Mouse (Mus musculus) megakaryocyte, adult 5-6 weeks (primary cell): Measurements from ENCODE around the gene H2-DMa. TPM values are rescaled to one million over a fixed set of nuclear protein-coding genes. Genes with fewer than 3 reads are reported as not detected.
"Not testable (repeated sequence)": the region's sequence is repeated elsewhere in the genome, so short reads cannot be mapped to it uniquely, and the experiment has no call there.

Source experiments
- ATAC-seq: 2 replicates; pipeline ENCODE4 v1.8.0; 2016; ENCODE audit warnings: mild to moderate bottlenecking, inconsistent platforms; ENCODE audit not compliant: poor library complexity, severe bottlenecking
- total RNA-seq, 2 experiments: library from RNA; stranded (forward) in 1 of 2; stranded (reverse) in 1 of 2; fragments of 153-499, 151-499 nt in 1 of 2; fragments of 221-1000, 200-1000 nt in 1 of 2; gene quantifications; 2 replicates each; pipeline versions ENCODE4 v1.2.3 to v1.2.4; 2015 to 2017

Gene H2-DMa
- total RNA-seq, 2 experiments from 2014 or later, result 152 to 172 TPM

DNA sequence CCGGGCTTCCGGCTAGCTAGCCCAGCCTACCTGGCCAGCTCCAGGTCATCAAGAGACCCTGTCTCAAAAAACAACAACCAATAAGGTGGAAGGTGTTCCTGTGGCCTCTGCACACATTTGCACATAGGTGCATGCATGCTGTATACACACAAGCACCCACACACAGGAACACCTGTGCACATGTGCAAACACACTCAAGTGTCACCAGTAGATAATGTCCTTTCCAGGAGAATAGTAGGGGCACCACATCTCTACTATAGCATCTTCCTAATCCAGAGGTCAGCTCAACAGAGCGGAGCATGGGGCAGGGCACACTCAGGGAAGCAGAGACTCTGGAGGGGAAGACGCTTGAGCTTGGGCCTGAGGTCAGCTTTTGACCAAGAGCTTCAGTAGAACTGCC is 24.9 kb downstream of the H2-DMa start:
- ATAC-seq, result not testable (repeated sequence)

- no peak for ATAC-seq
These were observed 25.6 kb downstream of the H2-DMa start for GRCm38 (mm10) chr17:34144960-34145371.

- ATAC-seq, result peak; percentile 89
These were observed 33.6 kb downstream of the H2-DMa start, which contains the start of gene H2-DMb1 for GRCm38 (mm10) chr17:34152923-34153322. TSS of gene H2-DMb1 (plus strand) at chr17:34153072.

- no peak for ATAC-seq
These were observed 36.2 kb downstream of the H2-DMa start for GRCm38 (mm10) chr17:34155534-34155933.

- ATAC-seq, result no peak; the same call in 1 of the 2 replicates
These were observed 45.0 kb downstream of the H2-DMa start for GRCm38 (mm10) chr17:34164202-34164895.

DNA sequence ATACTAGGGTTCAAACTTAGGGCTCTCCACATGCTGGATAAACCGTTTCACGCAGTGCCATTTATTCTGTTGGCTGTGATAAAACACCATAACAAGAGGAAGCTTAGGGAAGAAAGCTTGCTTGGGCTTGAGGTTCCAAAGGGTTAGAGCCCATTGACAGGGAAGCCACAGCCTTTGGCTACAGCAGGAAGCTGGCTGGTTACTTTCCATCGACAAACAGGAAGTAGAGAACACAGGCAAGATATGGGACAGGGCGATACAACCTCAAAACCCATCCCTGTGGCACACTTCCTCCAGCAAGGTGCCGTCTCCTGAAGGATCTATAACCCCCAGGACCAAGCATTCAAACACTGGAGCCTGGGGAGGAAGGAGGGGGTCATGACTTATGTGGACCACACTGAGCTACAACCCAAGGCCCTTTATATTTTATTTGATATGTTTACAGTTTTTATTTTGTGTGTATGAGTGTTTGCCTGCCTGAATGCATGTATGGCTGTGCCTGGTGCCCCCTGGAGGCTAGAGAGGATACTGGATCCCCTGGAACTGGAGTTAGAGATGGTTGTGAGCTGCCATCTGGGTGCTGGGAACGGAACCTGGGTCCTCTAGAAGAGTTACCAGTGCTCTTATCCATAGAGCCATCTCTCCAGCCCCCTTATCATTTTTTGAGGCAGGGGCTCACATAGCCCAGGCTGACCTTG is 45.8 kb downstream of the H2-DMa start:
- ATAC-seq, result peak; percentile 83

- ATAC-seq, result peak; percentile 56
These were observed 49.9 kb downstream of the H2-DMa start for GRCm38 (mm10) chr17:34169279-34169678.

- ATAC-seq, result no peak
These were observed 51.1 kb downstream of the H2-DMa start for GRCm38 (mm10) chr17:34170487-34170876.

GRCm38 (mm10) chr17:34170877-34171498 is 51.6 kb downstream of the H2-DMa start:
- peak; percentile 83 for ATAC-seq

DNA sequence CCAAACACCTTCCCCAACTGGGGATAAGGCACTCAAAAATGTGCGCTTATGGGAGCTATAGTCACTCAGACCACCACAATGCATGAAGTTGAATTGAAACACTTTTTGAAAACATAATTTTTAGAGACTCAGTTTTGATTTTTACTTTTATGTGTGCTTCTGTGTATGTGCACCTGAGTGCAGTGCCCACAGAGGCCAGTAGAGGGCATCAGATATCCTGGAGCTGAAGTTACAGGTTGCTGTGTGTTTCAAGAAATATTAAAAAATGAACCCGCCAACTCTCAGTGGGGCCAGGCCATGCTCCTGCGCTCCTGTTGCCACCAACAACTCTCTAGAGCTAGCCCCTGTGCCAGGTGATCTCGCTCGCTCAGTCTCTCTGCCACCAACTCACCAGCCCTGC is 53.2 kb downstream of the H2-DMa start:
- no peak for ATAC-seq

DNA sequence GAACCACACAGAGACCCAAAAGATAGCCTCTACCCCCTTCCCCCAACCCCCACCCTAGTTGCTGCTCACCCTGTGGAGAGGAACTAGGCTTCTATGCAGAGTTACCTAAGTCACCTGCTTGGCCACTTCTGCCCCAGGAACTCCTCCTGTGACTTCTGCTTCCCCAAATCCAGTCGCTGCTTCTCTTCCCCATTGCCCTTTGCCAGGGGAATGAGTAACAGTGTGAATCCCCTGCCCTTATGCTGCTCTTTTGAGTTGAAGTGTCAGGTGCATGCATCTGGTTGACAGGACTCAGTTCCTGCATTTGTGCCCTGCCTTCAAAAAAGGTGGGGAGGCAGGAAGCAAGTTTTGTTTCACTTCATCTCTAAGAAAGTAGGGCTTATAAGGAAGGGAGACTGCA is 54.7 kb downstream of the H2-DMa start:
- peak; percentile 70 for ATAC-seq

GRCm38 (mm10) chr17:34177179-34177578 is 57.8 kb downstream of the H2-DMa start:
- no peak for ATAC-seq

DNA sequence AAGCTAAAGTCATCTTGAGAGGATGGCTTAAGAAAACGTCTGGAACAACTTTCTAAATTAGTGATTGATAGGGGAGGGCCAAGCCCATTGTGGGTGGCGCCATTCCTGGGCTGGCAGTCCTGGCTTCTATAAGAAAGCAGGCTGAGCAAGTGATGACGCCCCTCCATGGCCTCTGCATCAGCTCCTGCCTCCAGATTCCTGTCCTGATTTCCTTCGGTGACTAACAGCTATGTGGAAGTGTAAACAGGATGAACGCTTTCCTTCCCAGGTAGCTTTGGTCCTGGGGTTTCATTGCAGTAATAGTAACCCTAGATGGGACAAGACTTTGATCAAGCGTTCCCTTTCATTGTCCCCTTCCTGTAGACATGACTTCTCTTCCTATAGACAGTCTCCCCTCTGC is 59.7 kb downstream of the H2-DMa start:
- ATAC-seq, result no peak

DNA sequence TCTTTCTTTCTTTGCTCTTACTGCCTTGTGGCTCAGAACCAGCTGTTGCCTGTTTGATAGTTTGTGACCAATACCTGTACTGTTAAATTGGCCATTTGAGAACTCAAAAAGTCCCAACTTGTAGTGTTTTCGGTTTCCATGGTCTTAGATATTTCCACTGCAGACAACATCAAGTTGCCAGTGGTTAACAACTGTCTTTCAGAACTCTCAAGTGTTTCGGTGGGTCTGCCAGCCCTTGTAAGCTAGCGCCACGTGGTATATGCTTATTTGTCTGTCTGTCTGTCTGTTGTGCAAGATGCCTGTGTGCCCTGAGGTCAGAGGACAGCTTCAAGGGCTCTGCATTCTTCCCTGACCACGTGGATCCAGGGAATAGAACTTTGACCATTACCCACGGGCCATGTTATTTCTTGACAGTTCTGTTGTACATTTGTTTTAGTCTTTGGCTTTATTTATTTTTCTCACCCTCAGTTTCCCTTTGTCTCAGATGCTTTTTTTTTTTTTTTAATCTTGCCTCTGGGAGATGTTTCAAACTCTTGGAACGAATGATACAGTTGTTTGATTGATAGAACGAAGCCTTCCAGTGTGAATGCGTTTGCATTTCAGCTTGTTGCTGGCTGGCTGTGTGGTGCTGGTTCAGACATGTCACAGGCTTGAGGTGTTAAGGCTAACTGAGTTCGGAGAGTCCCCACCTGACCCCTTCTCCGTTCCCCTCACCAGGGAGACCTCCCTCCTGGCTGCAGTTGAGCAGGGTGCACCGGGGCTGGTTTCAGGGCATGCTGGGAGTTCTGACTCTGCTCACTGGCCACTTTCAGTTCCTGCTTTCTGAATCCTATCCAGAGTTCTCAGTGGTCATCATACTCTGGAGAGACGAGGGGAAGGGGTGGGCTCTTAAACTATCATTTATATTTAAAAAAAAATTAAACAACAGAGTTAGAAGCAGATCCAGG is 60.8 kb downstream of the H2-DMa start:
- ATAC-seq, result peak; percentile 51; the same call in 1 of the 2 replicates

DNA sequence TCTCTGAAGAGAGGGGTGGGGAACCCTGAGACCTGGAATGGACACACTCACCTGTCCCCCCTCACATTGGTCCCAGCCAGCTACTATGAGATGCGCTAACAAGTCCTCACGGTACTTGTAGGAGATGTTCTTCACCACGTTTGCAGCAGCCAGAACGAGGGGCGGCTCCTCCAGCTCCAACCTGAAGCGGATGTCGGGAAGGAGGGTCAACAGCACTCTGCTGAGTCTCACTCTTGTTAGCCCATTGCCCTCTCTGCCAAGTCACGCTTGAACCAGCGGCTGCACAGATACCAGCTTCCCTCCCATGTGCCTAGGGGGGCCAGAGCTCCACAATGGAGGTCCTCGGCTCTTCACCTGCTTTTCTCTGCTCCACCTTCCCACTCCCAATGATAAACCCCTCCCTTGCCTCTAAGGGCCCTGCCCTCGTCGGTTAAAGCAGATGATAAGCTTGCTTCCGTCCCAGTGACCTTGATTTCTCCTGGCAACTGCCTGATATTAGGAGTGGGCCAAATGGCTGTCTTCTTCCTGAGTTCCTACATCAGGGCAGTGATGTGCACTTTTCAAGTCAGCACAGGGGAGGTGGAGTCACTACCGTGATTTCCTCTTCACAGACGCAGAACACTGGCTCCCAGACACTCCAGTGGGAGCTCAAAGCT is 64.4 kb downstream of the H2-DMa start:
- ATAC-seq, result no peak

- ATAC-seq, result no peak
These were observed 66.2 kb downstream of the H2-DMa start for GRCm38 (mm10) chr17:34185526-34185925.

DNA sequence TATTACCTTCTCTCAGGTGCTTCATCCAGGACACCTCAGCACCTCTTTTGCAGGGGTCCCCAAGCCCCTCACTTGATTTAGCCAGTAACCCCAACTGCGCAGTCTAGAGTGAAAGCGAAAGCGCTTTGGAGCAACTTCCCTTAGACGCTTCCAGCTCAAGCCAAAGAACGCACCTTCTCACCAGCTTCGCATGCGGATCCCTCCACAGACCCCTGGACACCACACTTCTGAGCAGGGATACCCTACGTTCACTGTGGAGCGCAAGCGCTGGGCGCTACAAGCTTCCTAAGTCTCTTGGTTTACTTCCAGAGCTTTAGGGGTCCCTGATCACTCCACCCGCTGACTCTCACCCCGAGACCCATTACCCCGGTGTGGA is 67.5 kb downstream of the H2-DMa start:
- ATAC-seq, result peak; percentile 49

- ATAC-seq, result peak; percentile 91
These were observed 68.0 kb downstream of the H2-DMa start, which contains the start of the genes Tap1 and Psmb9 for GRCm38 (mm10) chr17:34187261-34187916. TSS of gene Tap1 (plus strand) at chr17:34187553. TSS of gene Psmb9 (minus strand) at chr17:34187764.

GRCm38 (mm10) chr17:34188010-34188409 is 68.7 kb downstream of the H2-DMa start:
- peak; percentile 6; the same call in 1 of the 2 replicates for ATAC-seq
